Mouse (Mus musculus) C2C12 (cell line): ENCODE results near the gene Pate2.

Source experiments
- CEBPB ChIP-seq: IDR thresholded peaks from one replicate; pipeline ENCODE4 v1.6.1; 2011; ENCODE audit warnings: low read depth, mild to moderate bottlenecking, control low read depth, moderate library complexity
- CTCF ChIP-seq: IDR thresholded peaks from one replicate; pipeline ENCODE4 v1.5.1; 2011; ENCODE audit not compliant: control insufficient read depth, insufficient read depth, insufficient read length
- FOSL1 ChIP-seq: IDR thresholded peaks from one replicate; pipeline ENCODE4 v1.8.0; 2011; ENCODE audit warnings: mild to moderate bottlenecking, low read length; ENCODE audit not compliant: poor library complexity, insufficient read depth, severe bottlenecking
- MAX ChIP-seq: IDR thresholded peaks from one replicate; pipeline ENCODE4 v1.6.1; 2011; ENCODE audit warnings: mild to moderate bottlenecking, control low read depth
- MYOD1 ChIP-seq: IDR thresholded peaks from one replicate; pipeline ENCODE4 v1.6.1; 2011; ENCODE audit warnings: low read depth; ENCODE audit not compliant: control insufficient read depth, insufficient read length
- MYOG ChIP-seq: IDR thresholded peaks from one replicate; pipeline ENCODE4 v1.6.1; 2011; ENCODE audit not compliant: control insufficient read depth, insufficient read length; ENCODE audit errors: extremely low read depth
- USF1 ChIP-seq: IDR thresholded peaks from one replicate; pipeline ENCODE4 v1.6.1; 2011; ENCODE audit warnings: low read depth, mild to moderate bottlenecking, control low read depth, moderate library complexity

- no peak for TF ChIP-seq CTCF
- no peak for TF ChIP-seq USF1
- TF ChIP-seq MYOD1: no peak
- no peak for TF ChIP-seq FOSL1
- no peak for TF ChIP-seq MAX
- TF ChIP-seq CEBPB: no peak
- TF ChIP-seq MYOG: no peak
Measured at GRCm38 (mm10) chr9:35533266-35533665, 36.8 kb upstream of the Pate2 start.
